Mouse (Mus musculus): ENCODE results near the gene A430033K04Rik.

The A430033K04Rik gene

GRCm38 (mm10) chr5:138697466-138697865 is 74.8 kb downstream of the A430033K04Rik start:
- DNase-seq = no peak

Data from kidney, postnatal 14 days (tissue).